Mouse (Mus musculus) B cell, adult 2 months (primary cell): ENCODE results near the gene Gatad1.
A peak's percentile ranks its signal among the peaks of the same experiment; 100 is the strongest.
"Not testable (repeated sequence)": the region's sequence is repeated elsewhere in the genome, so short reads cannot be mapped to it uniquely, and the experiment has no call there.

Source experiments
- DNase-seq, 2 experiments: peaks; one replicate each; pipeline ENCODE4 v3.0.0; 2022

Gene Gatad1

DNA sequence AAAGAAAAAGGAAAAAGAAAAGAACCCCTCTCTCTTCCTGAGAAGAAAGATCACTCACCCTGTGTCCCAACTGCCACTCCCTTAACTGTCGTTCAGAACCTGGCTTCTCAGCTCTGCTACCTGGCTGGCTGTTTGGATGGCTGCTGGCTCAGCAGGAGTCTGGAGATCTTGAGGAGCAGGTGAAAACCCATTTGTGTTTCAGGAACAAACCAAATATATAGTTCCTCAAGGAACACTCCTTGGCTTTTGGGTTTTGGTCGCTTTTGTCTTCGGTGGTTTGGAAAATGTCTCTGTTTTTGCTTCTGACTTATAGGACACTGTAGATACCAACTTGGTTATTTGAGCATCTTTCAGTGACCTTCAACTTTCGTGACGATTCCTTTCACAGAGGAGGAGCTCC is at the start of gene Gatad1:
Gatad1 (minus strand) TSS at position 101 of the 400 bp plus-strand sequence.
- DNase-seq, result no peak

DNA sequence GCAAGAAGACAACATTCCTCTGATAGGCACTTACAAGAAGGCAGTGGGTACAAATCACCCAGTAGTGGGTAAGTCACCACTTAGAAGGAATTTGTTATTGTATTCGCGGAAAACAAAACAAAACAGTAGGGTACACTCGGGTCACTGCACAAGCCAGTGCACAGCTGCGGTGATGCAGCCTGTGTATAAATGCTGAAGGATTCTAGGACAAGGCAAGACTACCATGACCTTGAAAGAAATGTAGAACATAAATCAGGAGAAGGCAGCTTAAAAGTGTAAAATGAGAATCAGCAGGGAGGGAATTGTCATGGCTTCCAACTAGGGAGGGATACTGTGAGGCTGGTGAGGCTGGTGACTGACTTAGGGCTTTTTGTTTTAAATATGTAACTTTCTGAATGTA is 45.2 kb upstream of the Gatad1 start:
- DNase-seq, result no peak

DNA sequence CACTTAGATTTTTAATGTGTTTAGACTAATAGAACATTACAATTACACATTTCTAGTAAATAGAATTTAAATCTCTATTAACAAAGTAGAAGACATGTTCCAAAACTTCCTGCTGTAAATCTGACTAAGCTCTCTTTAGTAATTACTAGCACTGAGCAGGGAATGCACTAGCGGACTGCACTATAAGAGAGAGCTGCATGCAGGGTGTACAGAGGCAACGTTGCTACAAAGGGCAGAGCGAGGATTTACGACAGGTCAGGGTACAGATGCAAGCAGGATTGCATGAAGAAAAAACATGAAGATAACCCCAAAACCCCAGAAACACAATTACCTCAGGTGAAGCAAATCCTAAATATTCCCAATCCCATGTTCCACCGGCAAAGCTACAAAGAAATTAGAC is 43.0 kb upstream of the Gatad1 start:
- DNase-seq, result no peak

DNA sequence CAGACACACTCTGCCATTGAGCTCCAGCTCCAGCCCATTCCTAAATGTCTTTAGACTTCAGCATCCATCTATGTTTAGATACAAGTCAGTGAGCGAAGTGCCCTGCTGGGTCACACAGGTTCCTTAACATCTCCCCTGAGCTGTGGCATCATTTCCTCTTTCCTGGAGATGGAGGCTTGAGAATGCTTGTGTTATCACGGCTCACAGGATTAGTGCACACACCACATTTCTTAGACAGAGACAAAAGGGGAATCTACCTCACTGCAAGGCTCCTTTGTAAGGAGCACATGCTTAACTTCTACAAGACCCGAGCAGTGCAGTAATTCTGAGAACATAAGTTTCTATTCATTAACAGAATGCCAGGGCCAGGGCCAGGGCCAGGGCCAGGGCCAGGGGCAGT is 39.0 kb upstream of the Gatad1 start:
- DNase-seq, result peak in 1 of 2 experiments; percentile 7

DNA sequence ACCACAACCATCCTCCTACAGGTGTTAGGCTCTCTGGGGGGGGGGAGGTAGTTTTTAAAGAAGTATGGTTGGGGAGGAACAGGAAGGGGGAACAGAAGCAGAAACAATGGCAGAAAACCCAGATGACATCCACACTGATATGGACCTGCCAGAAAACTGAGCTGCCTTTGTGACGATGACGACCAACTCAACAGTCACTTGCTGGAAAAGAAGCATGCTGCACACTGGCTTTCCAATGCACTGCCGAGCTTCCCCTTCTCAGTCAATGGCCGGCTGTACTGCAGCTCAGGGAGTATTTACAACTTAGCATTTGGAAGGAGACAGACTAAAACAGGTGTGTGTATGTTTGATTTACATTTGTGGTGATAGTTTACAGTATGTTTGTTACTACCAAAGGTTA is 38.2 kb upstream of the Gatad1 start:
- peak in 1 of 2 experiments; percentile 8 for DNase-seq

DNA sequence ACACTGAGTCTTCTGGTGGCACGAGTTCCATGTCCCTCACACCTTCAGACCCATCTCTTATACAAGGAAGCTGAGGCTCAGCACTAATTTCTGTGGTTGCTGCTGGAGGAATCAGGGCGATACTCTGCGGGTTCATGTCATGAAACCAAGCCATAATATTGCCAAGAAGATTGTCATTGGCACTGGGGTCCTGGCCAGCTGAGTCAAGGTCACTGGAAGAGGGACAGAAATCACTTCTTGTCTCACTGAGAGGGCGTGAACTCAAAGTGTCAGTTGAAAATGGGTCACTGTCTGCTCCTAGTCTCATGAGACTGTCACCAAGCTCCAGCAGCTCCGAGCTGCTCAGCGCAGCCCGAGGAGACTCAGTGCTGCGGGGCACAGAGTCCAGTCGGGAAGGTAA is 36.0 kb upstream of the Gatad1 start:
- DNase-seq, result no peak

DNA sequence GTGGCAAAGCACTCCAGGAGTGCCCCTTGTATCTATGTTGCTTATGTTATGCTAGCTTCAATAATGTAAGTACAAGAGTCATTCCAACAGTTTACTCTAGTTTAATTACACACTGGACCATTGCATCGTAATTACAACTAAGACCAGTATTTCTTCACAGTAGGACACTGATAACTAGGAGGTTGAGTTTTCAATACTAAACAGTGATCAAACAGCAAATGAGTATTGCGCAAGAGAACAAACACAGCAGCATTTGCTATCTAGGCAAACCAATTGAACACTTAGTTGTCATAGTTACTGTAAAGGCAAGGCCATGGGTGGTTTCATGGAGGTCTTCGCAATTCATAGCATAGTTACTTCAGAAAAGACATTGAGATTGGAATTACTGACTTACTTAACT is 34.3 kb upstream of the Gatad1 start:
- DNase-seq, result no peak

DNA sequence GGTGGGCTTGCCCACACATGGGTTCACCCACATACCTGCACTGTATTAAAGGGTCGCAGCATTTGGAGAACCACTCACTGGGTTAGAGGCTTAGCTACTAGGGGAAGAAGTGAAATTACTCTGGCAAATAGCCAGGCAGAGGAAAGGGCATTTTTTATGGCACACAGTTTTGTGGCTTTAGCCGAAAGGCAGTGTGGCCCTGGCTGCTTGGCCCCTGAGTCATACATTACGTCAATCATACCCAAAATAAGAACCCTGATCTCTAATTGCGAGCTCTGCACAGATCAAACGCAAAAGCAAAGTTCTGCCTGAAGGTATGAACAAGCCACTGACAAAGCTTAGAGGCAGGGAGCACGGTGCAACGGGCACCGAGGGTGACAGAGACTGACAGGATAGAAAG is 31.3 kb upstream of the Gatad1 start:
- DNase-seq, result no peak

DNA sequence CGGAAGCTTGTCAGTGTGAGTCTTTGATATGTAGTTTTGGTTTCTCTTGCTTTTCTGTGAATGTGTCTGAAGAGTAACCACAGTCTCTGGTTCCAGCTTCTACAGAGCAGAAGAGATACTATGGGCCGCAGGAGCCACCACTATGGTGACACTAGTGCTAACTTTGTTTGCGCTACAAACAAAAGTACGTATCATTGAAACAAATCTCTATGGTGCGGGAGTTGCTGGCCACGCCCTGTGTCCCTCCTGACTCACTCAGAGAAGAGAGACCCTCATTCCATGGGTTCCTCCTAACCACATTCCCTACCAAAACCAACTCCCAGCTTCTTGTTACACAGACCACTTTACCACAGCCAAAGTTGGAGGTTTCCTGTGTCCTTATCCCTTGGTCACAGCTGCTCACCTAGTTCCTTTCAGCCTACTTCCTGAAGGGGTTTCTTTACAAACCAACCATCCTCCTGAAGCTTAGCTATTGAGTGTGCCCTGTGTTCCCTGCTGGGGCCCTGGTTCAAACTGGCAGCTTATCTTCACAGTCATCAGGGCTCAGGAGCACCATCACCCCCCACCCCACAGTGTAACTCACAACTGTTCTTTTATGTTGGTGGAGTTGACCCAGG is 13.1 kb upstream of the Gatad1 start:
- DNase-seq, result no peak

DNA sequence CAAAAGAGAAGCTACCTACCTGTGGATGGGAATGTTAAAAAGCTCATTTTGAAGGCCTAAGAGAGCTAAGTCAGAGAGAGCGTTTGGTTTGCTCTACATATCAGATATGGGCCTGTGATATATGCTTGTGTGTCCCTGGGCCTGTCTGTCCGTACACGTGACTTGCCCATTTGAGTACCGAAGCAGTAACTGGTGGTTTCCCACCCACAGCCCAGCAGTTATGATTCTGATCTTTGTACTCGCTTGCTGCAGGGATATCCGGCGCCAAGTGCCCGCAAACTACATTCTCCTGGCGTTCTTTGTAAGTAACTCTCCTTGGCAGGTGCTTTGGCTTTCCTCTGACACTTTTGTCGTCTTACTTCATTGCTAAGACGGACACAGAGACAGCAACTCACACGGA is 9.6 kb upstream of the Gatad1 start:
- no peak for DNase-seq

DNA sequence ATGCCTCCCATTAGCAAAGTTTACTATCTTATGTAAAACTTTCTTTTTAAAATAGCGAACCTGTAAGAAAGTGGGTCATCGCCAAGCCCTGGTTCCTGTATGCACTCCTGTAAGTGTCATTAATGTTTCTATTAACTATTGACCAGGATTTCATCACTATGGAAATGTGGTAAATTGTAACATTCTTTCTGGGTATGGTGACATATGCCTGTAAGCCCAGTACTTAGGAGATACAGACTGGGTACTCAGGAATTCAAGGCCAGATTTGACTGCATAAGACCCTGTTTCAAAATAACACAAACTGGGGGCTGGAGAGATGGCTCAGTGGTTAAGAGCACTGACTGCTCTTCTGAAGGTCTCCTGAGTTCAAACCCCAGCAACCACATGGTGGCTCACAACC is 8.2 kb upstream of the Gatad1 start:
- DNase-seq, result no peak

DNA sequence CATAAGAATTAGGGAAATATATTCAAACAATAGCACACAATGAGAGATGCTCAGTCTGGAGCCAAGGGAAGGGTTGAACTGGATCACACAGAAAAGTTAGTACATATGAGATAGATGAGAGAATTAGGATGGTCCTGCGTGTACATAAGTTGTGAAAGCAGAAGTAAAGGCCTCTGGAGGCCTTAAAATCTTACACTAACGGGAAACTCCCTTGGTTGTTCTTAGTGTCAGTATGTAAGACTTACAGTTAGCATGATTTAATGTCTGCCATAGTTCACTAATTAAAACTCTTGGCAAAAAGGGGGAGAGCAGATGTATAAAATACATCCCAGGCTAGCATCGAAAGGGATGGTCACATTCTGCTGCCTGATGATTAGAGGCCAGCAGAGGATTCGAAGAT is 3.2 kb downstream of the Gatad1 start:
- peak; percentile 6 to 10 for DNase-seq

DNA sequence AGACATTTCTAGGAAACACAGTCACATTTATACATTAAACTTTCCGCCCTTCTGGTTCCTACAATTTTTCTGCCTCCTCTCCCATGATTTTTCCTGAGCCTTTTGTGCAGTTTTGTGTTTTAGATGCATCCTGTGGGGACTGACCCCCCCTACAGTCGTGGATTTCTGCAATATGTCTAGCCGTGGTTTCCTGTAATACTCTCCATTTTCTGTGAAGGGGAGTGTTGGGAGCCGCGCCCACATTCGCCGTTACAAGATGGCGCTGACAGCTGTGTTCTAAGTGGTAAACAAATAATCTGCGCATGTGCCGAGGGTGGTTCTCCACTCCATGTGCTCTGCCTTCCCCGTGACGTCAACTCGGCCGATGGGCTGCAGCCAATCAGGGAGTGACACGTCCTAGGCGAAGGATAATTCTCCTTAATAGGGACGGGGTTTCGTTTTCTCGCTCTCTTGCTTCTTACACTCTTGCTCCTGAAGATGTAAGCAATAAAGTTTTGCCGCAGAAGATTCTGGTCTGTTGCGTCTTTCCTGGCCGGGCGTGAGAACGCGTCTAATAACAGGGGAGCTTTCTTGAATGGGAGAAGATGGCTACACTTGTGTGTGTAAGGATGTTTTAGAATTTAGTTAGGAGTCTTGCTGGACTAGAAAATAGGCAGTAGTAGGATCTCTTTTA is 3.9 kb downstream of the Gatad1 start:
- not testable (repeated sequence) for DNase-seq

DNA sequence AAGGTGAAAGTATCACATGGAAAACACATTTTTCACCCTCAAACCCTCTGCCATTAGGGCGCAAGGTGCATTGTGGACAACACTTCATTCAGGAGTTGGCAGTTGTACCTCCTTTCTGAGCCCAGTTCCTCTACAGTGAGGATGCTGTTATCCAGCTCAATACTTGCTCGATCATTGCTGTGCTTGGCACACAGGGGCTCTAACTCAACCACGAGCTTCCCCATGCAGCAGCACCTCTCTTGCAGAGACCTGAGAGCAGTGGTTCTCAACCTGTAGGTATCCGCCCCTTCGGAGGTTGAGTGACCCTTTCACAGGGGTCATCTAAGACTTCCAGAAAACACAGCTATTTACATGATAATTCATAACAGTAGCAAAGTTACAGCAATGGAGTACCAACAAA is 5.4 kb downstream of the Gatad1 start:
- DNase-seq, result no peak

DNA sequence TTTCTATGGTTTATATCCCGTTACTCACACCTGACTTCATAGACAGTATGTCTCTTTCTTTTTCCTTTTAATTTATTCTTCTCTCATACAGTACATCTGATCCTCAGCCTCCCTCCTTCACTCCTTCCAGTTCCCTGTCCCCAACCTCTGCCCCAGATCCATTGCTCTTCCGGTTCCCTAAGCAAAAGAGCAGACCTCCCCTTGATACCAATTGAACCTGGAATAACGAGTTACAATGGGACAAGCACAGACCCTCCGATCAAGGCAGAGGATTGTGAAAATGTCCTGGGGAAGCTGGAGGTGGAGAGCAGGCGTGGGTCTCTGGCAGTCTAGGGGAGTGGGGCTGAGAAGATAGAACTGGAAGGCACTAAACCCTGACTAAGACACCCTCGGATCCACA is 6.1 kb downstream of the Gatad1 start, which contains the start of gene Tmbim7:
Tmbim7 (plus strand) TSS at position 301 of the 400 bp plus-strand sequence.
- no peak for DNase-seq

DNA sequence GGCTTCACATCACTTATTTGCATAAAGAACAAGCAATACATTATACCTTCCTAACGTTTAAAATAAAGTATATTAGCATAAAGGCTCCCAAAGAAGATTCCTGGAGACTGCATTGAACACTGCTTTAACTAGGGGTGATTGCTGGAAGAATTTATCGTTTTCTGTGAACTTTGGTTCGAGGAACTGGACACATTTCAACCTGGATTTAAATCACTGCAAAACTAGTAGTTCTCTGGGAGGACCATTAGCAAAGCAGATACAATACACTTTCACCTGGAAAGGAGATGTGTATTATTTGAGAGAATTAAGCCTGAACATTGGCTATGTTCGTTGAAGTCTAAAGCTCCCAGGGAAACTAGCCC is 8.2 kb downstream of the Gatad1 start:
- DNase-seq, result no peak

DNA sequence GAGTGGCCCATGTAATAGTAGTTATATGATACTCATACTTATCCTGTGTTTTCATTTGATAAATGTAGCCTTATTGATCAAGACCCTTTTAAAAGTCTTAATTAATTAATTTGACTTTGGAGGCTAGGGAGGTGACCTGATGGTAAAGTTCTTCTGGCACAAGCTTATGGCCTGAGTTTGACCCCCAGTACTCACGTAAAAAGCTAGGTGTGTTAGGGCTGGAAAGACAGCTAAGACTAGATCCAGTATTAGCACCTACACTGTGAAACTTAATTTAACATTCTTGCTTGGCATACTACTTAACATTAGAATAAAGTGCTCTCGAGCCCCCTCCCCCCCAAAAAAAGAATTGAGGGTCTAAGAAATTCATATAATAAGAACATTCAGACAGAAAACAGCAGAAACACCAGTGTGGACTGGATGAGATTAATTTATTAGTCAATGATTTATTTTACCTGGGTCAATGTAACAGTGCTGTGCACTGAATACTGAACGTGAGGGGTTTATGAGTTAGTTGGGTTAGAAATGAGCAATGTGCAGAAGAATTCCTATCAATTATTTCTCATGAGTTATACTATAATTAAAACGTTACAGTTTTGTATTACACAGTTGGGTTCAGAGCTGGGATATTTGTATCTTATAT is 8.7 kb downstream of the Gatad1 start:
- no peak for DNase-seq

DNA sequence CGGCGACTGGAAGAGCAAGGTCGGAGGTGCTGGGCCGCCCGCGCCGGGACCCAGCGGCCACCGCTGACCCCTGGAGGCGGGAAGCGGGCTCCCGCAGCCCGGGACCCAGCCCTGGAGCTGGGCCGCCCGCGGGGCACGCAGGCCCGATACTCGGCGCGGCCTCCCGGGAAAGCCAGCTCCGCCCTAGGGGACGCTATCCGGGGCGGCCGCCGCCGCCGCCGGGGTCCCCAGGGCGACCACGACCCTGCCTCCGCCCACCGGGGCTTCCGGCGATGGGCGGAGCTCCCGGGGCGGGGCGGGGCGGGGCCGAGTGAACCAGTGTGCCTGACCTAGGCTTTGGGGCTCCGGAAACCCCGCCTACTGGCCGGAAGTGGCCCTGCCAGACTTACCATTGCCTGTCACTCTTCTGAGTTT is 9.3 kb downstream of the Gatad1 start:
- peak; percentile 90 for DNase-seq

DNA sequence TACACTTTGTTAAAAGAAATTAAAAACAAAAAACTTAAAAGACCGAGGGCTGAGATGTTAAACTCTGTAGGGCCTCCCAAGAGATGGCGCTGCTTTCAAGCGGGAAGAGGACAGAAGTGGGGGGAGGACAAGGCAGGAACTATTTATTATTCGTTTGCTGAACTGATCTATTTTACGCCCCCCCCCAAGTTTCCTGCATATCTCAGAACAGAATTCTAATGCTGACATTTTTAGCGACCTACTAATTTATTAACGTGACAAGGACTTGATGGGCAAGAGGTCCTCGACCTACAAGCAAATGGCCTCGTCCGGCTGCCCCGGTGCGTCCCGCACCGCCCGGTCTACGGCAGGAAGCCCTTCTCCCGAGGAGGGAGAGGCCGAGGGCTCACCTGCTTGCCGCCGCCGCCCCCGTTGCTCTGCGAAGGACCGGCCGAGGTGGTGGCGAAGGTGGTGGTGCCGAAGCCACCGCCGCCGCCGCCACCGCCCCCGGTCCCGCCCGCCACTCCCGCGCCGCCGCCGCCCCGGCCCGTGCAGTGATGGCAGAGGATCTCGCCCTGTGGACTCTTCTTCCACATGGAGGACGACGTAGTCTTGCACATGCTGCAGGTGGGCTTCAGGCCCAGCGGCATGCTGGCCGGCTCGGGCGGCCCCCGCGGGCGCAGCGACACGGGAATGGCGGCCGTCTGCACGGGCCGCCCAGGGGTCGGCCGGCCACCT is 9.8 kb downstream of the Gatad1 start:
- peak; percentile 57 to 58 for DNase-seq

DNA sequence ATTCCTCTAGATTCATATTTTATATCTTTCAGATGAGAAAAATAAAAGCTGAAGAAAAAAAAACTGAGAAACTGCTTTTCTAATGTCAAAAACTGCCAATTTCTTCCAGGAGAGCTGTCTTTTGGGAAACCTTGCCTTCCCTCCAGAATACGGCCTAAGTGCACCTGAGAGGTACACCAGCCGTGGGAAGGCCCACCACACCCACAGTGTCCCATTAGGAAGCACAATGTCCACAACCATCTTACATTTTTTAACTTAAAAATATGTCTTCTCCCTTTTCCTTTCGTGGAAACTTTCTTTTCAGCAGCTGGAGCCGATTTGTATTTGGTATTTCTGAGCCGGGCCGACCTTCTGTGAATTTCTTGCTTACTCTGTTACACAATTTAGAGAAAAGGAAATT is 10.4 kb downstream of the Gatad1 start:
- DNase-seq, result peak; percentile 4 to 15

DNA sequence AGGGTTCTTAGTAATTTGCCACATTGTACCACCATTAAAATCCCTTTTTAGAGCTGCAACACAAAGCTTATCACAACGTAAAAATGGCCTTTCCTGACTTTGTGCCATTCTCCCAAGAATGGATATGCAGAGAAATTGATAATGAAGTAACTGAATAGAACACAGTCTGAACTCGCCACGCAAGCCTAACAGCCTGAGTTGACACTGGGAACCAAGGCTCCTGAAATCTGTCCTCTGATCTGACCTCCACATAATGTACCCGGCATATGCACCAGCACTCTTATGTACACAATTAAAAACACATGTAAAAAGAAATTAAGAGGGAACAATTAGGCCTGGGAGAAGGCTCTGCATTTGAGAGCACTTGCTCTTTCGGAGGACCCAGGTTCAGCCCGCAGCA is 11.7 kb downstream of the Gatad1 start:
- no peak for DNase-seq

DNA sequence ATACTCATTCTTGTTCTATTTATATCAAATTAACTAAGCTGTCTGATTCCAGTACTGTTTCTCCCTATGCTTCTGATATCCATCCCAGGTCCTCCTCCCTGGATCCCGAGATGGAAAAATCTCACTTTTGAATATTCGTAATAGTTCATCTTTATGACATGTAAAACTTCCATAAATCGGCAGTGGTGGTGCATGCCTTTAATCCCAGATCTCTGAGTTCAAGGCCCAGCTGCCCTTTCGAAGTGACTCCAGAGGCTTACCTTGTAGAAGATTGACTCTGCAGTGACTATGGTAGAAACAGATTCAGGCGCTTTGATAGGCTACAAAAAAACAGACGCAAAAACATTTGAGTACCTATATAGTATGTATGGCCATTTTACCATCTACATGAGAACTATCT is 12.4 kb downstream of the Gatad1 start:
- DNase-seq, result no peak

DNA sequence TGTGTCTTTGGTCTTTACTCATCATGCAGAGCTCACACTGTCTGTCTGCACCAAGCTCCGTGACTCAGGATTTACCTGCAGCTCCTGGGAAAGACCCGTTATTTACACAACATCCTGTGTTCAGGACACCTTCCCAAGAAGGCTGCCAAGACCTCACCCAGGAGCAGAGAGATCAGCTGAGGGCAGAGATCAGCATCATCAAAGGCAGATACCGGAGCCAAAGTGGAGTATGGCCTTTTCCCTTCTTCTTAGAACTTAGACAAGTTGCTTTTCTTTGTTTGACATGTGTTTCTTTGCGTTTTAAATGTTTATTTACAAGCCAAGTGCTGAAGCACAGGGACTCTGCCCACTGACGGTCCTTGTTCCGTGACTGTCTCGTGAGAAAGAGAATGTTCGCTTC is 21.7 kb downstream of the Gatad1 start:
- DNase-seq, result no peak

DNA sequence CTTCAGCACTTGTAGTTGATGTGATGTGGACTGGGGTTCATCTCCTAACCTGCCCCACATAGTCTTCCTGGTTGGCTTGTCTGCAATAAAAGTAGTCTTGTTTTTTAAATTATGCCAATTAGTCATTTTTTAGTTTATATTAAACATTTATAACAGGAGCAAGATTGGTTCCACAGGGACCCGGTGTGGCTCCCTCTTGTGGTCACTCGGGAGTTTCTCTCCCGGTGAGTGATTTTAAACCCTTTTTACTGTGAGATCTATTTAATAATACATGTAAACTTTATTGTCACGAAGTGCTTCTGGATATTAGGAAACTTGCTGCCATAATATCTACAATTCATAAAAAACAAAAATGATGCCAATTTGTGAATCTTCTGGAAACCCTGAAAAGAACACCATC is 23.0 kb downstream of the Gatad1 start:
- peak; percentile 57 for DNase-seq
